Mouse (Mus musculus) testis, adult 2 months (tissue): ENCODE measurements around the gene Gpx1.

ENCODE experiments used
- CTCF ChIP-seq: fragments of 200-500 bp; IDR thresholded peaks from 2 replicates; pipeline ENCODE4 v1.5.1; 2012; ENCODE audit warnings: low read depth, mild to moderate bottlenecking, inconsistent platforms, low read length, moderate library complexity; ENCODE audit not compliant: control insufficient read depth, insufficient read depth, insufficient replicate concordance
- POLR2A ChIP-seq: fragments of 200-500 bp; IDR thresholded peaks from 2 replicates; pipeline ENCODE4 v1.6.1; 2012; ENCODE audit warnings: low read depth, mild to moderate bottlenecking, inconsistent platforms, low read length, moderate library complexity; ENCODE audit not compliant: control insufficient read depth

- TF ChIP-seq POLR2A: no peak
- no peak for TF ChIP-seq CTCF
Measured at GRCm38 (mm10) chr9:108343331-108343730, 4.6 kb downstream of the Gpx1 start.
